Mouse (Mus musculus): ENCODE data around the gene H2al1g. TPM values are rescaled to one million over a fixed set of nuclear protein-coding genes. Genes with fewer than 3 reads are reported as not detected.

The H2al1g gene
- total RNA-seq, 1 experiment from 2014 or later: not detected

GRCm38 (mm10) chrX:11365151-11365550, 47.1 kb downstream of the H2al1g start:
- no peak for ATAC-seq (replicated peaks; ENCODE audit: low read depth, poor library complexity, severe bottlenecking)

Other genes starting within 250 kb of the H2al1g start
- not detected in 2 replicates for gene H2al1a, start 19.0 kb upstream of the H2al1g start, total RNA-seq (2017)
- gene H2al1b, start 15.8 kb upstream of the H2al1g start, total RNA-seq (2017): not detected in 2 replicates
- gene H2al1c, start 12.6 kb upstream of the H2al1g start, total RNA-seq (2017): not detected in 2 replicates
- not detected in 2 replicates for gene H2al1d, start 9.4 kb upstream of the H2al1g start, total RNA-seq (2017)
- gene H2al1e, start 6.3 kb upstream of the H2al1g start, total RNA-seq (2017): not detected in 2 replicates
- gene H2al1f, start 3.1 kb upstream of the H2al1g start, total RNA-seq (2017): not detected in 2 replicates
- not detected in 2 replicates for gene H2al1h, start 3.2 kb downstream of the H2al1g start, total RNA-seq (2017)
- gene H2al1i, start 6.4 kb downstream of the H2al1g start, total RNA-seq (2017): not detected in 2 replicates
- gene H2al1j, start 9.6 kb downstream of the H2al1g start, total RNA-seq (2017): not detected in 2 replicates

Data from common myeloid progenitor, adult 5-6 weeks (primary cell).